Mouse (Mus musculus) heart, adult 2 months (tissue): ENCODE measurements around the gene Gpcpd1. TPM values are rescaled to one million over a fixed set of nuclear protein-coding genes. Genes with fewer than 3 reads are reported as not detected.
A peak's percentile ranks its signal among the peaks of the same experiment; 100 is the strongest.

Experiments used
- DNase-seq, 2 experiments: peaks; one replicate each; pipeline ENCODE4 v3.0.0; 2021
- H3K27ac ChIP-seq: fragments of 200-600 bp; 2 replicates; pipeline ENCODE4 v1.8.1; 2022
- H3K27me3 ChIP-seq: fragments of 200-500 bp; 2 replicates; pipeline ENCODE4 v1.6.1; 2012; ENCODE audit warnings: mild to moderate bottlenecking, low read length, inconsistent platforms, mixed read lengths; ENCODE audit not compliant: control insufficient read depth, insufficient read depth
- H3K36me3 ChIP-seq: fragments of 200-500 bp; 2 replicates; pipeline ENCODE4 v1.6.1; 2012; ENCODE audit warnings: low read length, inconsistent platforms; ENCODE audit not compliant: control insufficient read depth, insufficient read depth
- H3K4me1 ChIP-seq: fragments of 200-500 bp; 2 replicates; pipeline ENCODE4 v1.6.1; 2011; ENCODE audit warnings: low read length; ENCODE audit not compliant: control insufficient read depth, insufficient read depth
- H3K4me3 ChIP-seq: fragments of 200-600 bp; 2 replicates; pipeline ENCODE4 v1.8.1; 2022
- H3K79me2 ChIP-seq: fragments of 200-500 bp; replicated peaks from 2 replicates; pipeline ENCODE4 v1.6.1; 2012; ENCODE audit warnings: mild to moderate bottlenecking, inconsistent platforms, low read length, moderate library complexity, mixed read lengths; ENCODE audit not compliant: control insufficient read depth, insufficient read depth
- H3K9ac ChIP-seq: fragments of 200-500 bp; 2 replicates; pipeline ENCODE4 v1.6.1; 2012; ENCODE audit warnings: low read depth, mild to moderate bottlenecking, control low read depth, inconsistent platforms, low read length, mixed read lengths
- CTCF ChIP-seq: fragments of 200-600 bp; IDR thresholded peaks from 2 replicates; pipeline ENCODE4 v1.8.1; 2022; ENCODE audit warnings: antibody characterized with exemption, mild to moderate bottlenecking, moderate library complexity
- EP300 ChIP-seq: fragments of 200-500 bp; IDR thresholded peaks from 2 replicates; pipeline ENCODE4 v1.6.1; 2011; ENCODE audit warnings: low read depth, low read length, control low read depth; ENCODE audit not compliant: insufficient read depth
- POLR2A ChIP-seq: fragments of 200-500 bp; IDR thresholded peaks from 2 replicates; pipeline ENCODE4 v1.6.1; 2011; ENCODE audit warnings: mild to moderate bottlenecking, low read depth, low read length, control low read depth; ENCODE audit not compliant: insufficient read depth
- WGBS: fragments of 180-500 bp; shearing (Covaris S2); methylation state at CpG from one replicate; pipeline ENCODE4 v1.1.7; 2018; 5-methylcytosine and 5-hydroxymethylcytosine counted together
- intact Hi-C: fragments of 180-260 bp; cut with DNase I; formaldehyde crosslinking; loops from one replicate; pipeline ENCODE4 v1.15.1; 2025
- long read RNA-seq: library from polyadenylated mRNA; stranded (forward); transcript quantifications from one replicate; pipeline ENCODE4 v2.0.0, GENCODE M21; 2021
- polyA plus RNA-seq: library from polyadenylated mRNA; depleted of rRNA; stranded (reverse); fragments of >200 nt; gene quantifications from 2 replicates; pipeline ENCODE4 v1.2.3, GENCODE M21; 2012; rRNA removed
- total RNA-seq, 2 experiments: library from RNA; stranded (reverse); gene quantifications; 2 replicates each; pipeline ENCODE4 v1.2.3; 2021

Gene Gpcpd1
- total RNA-seq (100 to 1,000 TPM; 135 to 224 TPM), polyA plus RNA-seq (37.5 and 76.6 TPM in 2 replicates)
- long read RNA-seq, transcript Gpcpd1-202 (20 exons, 3,686 nt): major isoform, 106 of 180 reads
- long read RNA-seq, transcript Gpcpd1-205 (20 exons, 3,703 nt): minor isoform, 26 of 180 reads
- long read RNA-seq, transcript Gpcpd1-213 (19 exons, 3,612 nt): minor isoform, 12 of 180 reads
- long read RNA-seq, partial matches to known transcripts: 11 of 180 reads
- long read RNA-seq, other reads (novel, unspliced or antisense): 25 of 180 reads

GRCm38 (mm10) chr2:132587240-132587779 is at the start of gene Gpcpd1:
TSS of gene Gpcpd1 (minus strand) at chr2:132587729.
- Histone ChIP-seq H3K4me1 (peaks cover 18% of the 10 kb centered on the region), H3K4me3 (no peak within 1 kb of the TSS), H3K9ac (no peak within 1 kb of the TSS), H3K36me3 (no peaks in the 10 kb centered on the region; the same call in 1 of the 2 replicates), H3K27ac (peak within 1 kb of the TSS; percentile 21; the same call in 1 of the 2 replicates), H3K79me2 (no peaks in the 10 kb centered on the region), H3K27me3 (no peaks in the 10 kb centered on the region)
- TF ChIP-seq EP300 (no peak), POLR2A (no peak), CTCF (no peak)
- intact Hi-C loops: no loop called here
- DNase-seq: no peak
- 95% methylated on average over 7 of the region's 7 CpGs for WGBS

GRCm38 (mm10) chr2:132636534-132636933 is 49.0 kb upstream of the Gpcpd1 start:
- 82% methylated on average over 1 of the region's 1 CpGs for WGBS
- Histone ChIP-seq H3K36me3 (no peaks in the 10 kb centered on the region), H3K79me2 (no peaks in the 10 kb centered on the region), H3K4me1 (peaks cover 7% of the 10 kb centered on the region), H3K27ac (no peak overlapping the region), H3K4me3 (no peak overlapping the region), H3K27me3 (no peaks in the 10 kb centered on the region), H3K9ac (no peak overlapping the region)
- no peak for DNase-seq
- no peak for TF ChIP-seq CTCF
- no peak for TF ChIP-seq POLR2A
- no peak for TF ChIP-seq EP300
- intact Hi-C loops: loop anchor here (5.0 kb wide), 1 partner anchor 59 kb away; no protein-coding TSS in a partner anchor

- Histone ChIP-seq H3K79me2 (no peaks in the 10 kb centered on the region), H3K4me3 (no peak overlapping the region), H3K27ac (no peak overlapping the region), H3K27me3 (no peaks in the 10 kb centered on the region), H3K36me3 (no peaks in the 10 kb centered on the region), H3K4me1 (no peaks in the 10 kb centered on the region), H3K9ac (no peak overlapping the region)
- 91% methylated on average over 2 of the region's 2 CpGs for WGBS
- intact Hi-C loops: no loop called here
- TF ChIP-seq CTCF: no peak
- TF ChIP-seq POLR2A: no peak
- no peak for TF ChIP-seq EP300
- DNase-seq: no peak
Measured at GRCm38 (mm10) chr2:132628626-132629025, 41.1 kb upstream of the Gpcpd1 start.

- 81% methylated on average over 1 of the region's 1 CpGs for WGBS
- no peak for DNase-seq
- Histone ChIP-seq H3K79me2 (no peaks in the 10 kb centered on the region), H3K27ac (no peak overlapping the region), H3K9ac (no peak overlapping the region), H3K36me3 (no peaks in the 10 kb centered on the region), H3K4me3 (no peak overlapping the region), H3K4me1 (no peaks in the 10 kb centered on the region), H3K27me3 (no peaks in the 10 kb centered on the region)
- intact Hi-C loops: no loop called here
- TF ChIP-seq POLR2A: no peak
- no peak for TF ChIP-seq EP300
- TF ChIP-seq CTCF: no peak
Measured at GRCm38 (mm10) chr2:132623092-132623491, 35.6 kb upstream of the Gpcpd1 start.

- DNase-seq: no peak
- Histone ChIP-seq H3K27ac (no peak overlapping the region), H3K79me2 (no peaks in the 10 kb centered on the region), H3K4me3 (no peak overlapping the region), H3K4me1 (peaks cover 1% of the 10 kb centered on the region; the same call in 1 of the 2 replicates), H3K27me3 (no peaks in the 10 kb centered on the region), H3K9ac (no peak overlapping the region), H3K36me3 (no peaks in the 10 kb centered on the region)
- 88% methylated on average over 3 of the region's 3 CpGs for WGBS
- TF ChIP-seq CTCF (no peak), EP300 (no peak), POLR2A (no peak)
- intact Hi-C loops: no loop called here
Measured at GRCm38 (mm10) chr2:132617693-132618092, 30.2 kb upstream of the Gpcpd1 start.

GRCm38 (mm10) chr2:132613581-132614188 is 26.2 kb upstream of the Gpcpd1 start:
- Histone ChIP-seq H3K9ac (no peak overlapping the region), H3K36me3 (no peaks in the 10 kb centered on the region), H3K79me2 (no peaks in the 10 kb centered on the region), H3K4me1 (peaks cover 1% of the 10 kb centered on the region; the same call in 1 of the 2 replicates), H3K27me3 (no peaks in the 10 kb centered on the region), H3K4me3 (no peak overlapping the region), H3K27ac (no peak overlapping the region)
- TF ChIP-seq CTCF (no peak), POLR2A (no peak), EP300 (no peak)
- WGBS: 25% methylated on average over 5 of the region's 5 CpGs
- intact Hi-C loops: no loop called here
- no peak for DNase-seq
